Mouse (Mus musculus): ENCODE data around the gene Tmem186. TPM values are rescaled to one million over a fixed set of nuclear protein-coding genes. Genes with fewer than 3 reads are reported as not detected.

The Tmem186 gene
- total RNA-seq, 2 experiments from 2014 or later, result 11.4 to 11.6 TPM

DNA sequence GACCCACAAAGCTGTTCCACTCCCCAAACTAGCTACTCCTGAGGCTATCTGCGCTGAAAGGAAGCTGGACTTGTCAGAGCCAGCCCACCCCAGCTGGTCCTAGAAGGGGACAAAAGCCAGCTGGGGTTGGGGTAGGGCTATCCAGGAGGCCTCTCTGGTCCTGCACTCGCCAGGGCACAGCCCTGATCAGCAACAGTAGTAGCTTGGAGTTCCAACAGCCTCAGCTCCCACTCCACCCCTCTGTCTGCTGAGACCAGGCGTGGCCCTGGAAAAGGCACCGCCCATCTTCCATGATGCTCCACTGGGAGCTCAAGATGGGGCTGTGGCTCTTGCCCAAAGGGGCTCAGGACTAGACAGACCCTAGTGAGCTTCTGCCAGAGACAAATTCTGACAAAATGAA is 30.3 kb upstream of the Tmem186 start:
- no peak for DNase-seq (ENCODE audit: extremely low spot score in 1 of 2, low spot score in 1 of 2)

- DNase-seq (ENCODE audit: extremely low spot score in 1 of 2, low spot score in 1 of 2), result no peak
These were observed 29.7 kb upstream of the Tmem186 start for GRCm38 (mm10) chr16:8667261-8667660.

DNA sequence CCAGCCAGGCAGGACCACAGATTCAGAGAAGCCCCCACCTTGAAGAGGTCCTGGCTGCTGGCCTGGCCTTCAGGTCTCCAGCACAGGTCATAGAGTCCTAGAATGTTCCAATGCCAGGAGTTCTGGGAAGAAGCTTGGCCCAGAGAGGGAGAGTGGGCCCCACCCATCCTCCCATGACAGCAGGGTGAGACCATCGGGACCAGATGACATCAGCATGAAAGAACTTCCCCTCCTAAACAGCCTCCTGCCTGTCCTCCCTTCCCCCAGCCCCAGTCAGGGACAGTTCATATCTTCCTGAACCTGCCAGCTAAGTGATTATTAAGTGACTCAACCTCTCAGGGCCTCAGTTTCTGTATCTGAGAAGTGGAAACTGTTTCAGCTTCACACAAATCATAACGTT is 28.9 kb upstream of the Tmem186 start:
- no peak for DNase-seq (ENCODE audit: extremely low spot score in 1 of 2, low spot score in 1 of 2)

- DNase-seq (ENCODE audit: extremely low spot score in 1 of 2, low spot score in 1 of 2), result no peak
These were observed 27.9 kb upstream of the Tmem186 start for GRCm38 (mm10) chr16:8665367-8665766.

DNA sequence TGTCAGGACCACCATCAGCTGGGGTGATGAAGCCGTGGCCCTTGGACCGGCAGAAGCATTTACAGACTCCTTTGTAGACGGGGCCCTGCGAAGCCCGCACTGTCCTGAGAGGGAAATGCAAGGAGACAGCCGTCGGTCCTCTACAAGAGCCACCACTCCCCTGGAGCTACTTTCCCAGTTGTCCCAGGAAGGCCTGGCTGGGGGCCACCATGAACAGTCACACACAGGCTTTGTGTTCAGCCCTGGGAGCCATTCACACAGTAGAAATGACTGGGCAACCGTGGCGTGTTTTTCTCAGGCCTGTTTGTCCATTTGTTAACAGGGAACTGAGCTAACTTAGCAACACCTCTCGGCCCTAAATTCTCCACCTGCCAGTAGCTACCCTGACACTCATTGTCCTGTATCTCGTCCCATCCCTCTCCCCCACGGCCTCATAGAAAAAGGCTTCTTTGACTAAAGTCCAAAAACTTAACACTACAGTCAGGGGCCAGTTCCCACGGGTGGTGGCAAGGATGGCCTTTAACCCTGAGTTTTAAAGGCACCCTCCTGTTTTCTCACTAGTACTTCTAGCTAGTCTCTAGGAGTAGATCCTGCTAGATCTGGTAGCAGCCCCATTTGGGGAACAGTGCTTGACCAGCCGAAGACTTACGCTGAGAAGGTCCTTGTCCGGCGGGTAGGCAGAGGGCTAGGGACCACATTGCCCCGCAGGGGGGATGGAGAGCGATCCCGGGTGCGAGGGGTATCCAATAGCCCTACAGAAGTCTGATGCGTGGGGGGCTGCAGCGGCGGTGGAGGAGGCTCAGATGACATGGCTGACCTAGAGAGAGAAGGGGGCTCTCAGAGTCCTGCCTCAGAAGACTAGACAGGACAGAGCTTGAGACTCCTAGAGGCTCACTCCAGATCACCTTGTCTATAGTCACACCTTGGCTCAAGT is 26.4 kb upstream of the Tmem186 start:
- DNase-seq (ENCODE audit: extremely low spot score in 1 of 2, low spot score in 1 of 2), result no peak

DNA sequence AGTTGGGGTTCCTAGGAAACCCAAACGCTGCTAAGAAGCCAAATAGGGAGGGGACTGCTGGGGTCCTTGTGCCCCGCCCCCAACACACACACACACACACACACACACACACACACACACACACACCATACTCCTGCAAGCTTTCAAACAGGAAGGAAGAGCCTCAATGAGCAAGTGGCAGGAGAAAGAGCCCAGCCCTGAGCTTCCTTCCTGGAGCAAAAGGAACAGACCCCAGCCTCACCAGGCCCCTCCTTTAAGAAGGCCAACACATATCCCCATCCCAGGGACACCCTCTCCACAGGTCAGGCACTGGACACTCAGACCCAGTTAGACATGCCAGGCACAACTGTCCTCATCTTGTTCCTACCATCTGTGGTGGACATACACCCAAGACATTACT is 25.5 kb upstream of the Tmem186 start:
- DNase-seq (ENCODE audit: extremely low spot score in 1 of 2, low spot score in 1 of 2), result no peak

- DNase-seq (ENCODE audit: extremely low spot score in 1 of 2, low spot score in 1 of 2), result no peak
These were observed 21.3 kb upstream of the Tmem186 start for GRCm38 (mm10) chr16:8658764-8659163.

GRCm38 (mm10) chr16:8658349-8658748 is 20.8 kb upstream of the Tmem186 start:
- DNase-seq (ENCODE audit: extremely low spot score in 1 of 2, low spot score in 1 of 2), result no peak

GRCm38 (mm10) chr16:8656256-8656655 is 18.7 kb upstream of the Tmem186 start:
- no peak for DNase-seq (ENCODE audit: extremely low spot score in 1 of 2, low spot score in 1 of 2)

DNA sequence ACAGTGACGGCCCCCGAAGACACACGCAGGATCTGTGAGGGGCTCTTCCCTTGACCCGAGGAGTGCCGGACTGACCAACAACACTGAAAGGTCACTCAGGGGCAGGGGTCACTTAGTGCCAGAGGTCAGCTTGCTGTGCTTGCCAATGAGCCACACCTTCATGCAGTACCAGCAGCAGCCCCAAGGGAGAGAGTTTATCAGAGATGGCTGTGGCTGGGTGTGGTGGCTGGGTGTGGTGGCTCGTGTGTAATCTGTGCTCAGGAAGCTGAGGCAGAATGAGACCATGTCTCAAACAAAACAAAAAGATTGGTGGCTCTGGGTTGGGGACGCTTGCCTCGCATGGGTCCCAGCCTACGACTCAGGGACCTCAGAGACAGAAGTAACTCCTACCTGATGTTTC is 18.1 kb upstream of the Tmem186 start:
- no peak for DNase-seq (ENCODE audit: extremely low spot score in 1 of 2, low spot score in 1 of 2)

DNA sequence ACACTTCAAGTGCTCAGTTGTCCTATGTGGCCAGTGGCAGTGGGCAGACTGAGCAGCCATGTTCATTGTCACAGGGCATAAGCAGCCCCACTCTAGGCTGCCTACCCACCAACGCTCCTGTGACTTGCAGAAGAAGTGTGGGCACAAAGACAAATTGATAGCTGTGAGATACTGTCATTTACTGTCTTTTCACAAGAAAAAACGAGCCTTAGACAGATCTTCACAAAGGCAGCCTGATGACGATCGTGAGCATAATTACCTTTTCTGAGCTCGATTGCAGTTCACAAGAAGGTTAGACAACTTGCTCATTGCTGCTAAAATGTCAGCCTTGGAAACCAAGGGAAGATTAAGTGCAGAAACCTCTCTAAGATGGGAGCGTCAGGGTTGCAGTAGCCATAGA is 17.6 kb upstream of the Tmem186 start:
- DNase-seq (ENCODE audit: extremely low spot score in 1 of 2, low spot score in 1 of 2), result no peak

DNA sequence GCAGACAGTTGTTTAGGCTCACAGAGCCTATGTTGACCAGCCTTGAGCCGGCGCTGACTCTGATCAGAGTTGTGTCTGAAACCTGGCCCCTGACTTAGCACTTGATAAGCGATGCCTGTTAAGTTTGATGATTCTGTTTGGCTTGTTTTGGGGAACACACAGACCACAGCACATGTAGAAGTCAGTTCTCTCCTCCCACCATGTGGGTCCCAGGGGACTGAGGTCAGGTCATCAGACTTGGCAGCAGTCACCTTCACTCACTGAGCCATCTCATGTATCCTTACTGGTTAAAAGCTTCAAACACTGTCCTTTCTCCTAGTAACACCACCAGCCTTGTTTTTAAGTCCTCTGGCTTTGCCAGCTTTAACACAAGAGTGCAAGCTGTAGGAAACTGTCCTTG is 12.5 kb upstream of the Tmem186 start:
- no peak for DNase-seq (ENCODE audit: extremely low spot score in 1 of 2, low spot score in 1 of 2)

- DNase-seq (ENCODE audit: extremely low spot score in 1 of 2, low spot score in 1 of 2), result no peak
These were observed 8.0 kb upstream of the Tmem186 start for GRCm38 (mm10) chr16:8645546-8645945.

- DNase-seq (ENCODE audit: extremely low spot score in 1 of 2, low spot score in 1 of 2), result peak in 1 of 2 experiments; percentile 33
These were observed 6.3 kb upstream of the Tmem186 start for GRCm38 (mm10) chr16:8643855-8644254.

- DNase-seq (ENCODE audit: extremely low spot score in 1 of 2, low spot score in 1 of 2), result no peak
These were observed 2.1 kb upstream of the Tmem186 start for GRCm38 (mm10) chr16:8639466-8640191.

- no peak for DNase-seq (ENCODE audit: extremely low spot score in 1 of 2, low spot score in 1 of 2)
These were observed 619 bp upstream of the Tmem186 start for GRCm38 (mm10) chr16:8638131-8638530.

DNA sequence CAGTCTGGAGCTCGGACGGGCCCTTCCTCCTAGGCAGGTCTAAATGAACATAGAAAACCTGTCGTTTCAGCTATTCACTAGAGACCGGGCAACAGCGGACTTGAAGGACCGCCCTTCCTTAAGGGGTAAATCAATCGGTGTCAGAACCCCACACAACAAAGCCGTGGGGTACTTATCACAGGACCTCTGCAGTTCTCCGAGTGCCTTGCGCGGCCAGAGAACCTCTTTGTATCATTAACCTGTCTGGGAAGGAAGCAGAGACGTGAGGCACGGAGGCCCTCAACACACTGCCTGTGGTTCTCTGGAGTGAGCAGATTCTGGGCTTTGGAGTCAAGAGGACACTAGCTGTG is 670 bp downstream of the Tmem186 start:
- DNase-seq (ENCODE audit: extremely low spot score in 1 of 2, low spot score in 1 of 2), result no peak

GRCm38 (mm10) chr16:8631428-8631827 is 6.1 kb downstream of the Tmem186 start:
- DNase-seq (ENCODE audit: extremely low spot score in 1 of 2, low spot score in 1 of 2), result no peak

DNA sequence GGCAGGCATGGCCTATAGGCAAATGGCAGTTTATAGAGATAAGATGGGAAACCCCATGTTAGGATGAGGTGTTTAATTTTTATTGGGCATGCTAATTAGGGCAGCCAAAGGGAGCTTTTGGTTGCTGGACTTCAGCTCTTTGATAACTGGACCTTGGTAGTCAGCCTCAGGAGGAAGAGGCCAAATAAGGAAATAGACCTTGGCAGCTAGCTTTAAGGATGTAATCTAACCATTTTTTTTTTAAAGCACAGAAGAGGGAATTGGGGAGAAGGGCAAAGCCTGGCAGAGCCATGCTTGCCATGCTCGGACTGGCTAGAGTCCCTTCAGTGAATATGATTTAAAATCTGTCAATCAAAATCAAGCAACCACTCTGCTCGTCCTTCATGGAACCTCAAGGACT is 7.1 kb downstream of the Tmem186 start:
- no peak for DNase-seq (ENCODE audit: extremely low spot score in 1 of 2, low spot score in 1 of 2)

GRCm38 (mm10) chr16:8620315-8621115 is 17.0 kb downstream of the Tmem186 start:
- no peak for DNase-seq (ENCODE audit: extremely low spot score in 1 of 2, low spot score in 1 of 2)
